Mouse (Mus musculus): Measurements from ENCODE around the gene Nup43.

DNA sequence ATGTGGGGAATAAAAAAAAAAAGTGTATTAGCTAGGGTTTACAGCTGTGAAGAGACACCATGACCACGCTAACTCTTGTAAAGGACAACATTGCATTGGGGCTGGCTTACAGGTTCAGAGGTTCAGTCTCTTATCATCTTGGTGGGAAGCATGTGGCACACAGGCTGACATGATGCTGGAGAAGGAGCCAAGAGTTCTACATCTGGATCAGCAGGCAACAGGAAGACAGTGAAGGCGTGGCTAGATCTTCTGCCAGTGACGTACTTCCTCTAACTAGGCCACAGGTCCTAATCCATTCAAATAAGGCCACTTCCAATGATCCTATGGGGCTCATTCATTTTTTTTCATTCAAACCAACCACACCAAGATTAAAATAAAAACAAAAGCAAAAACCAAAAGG is 32.8 kb downstream of the Nup43 start:
- TF ChIP-seq CTCF (IDR thresholded peaks at IDR 0.05; ENCODE audit: control insufficient read depth, insufficient read depth, insufficient replicate concordance, low read depth, low read length): no peak
- no peak for TF ChIP-seq POLR2A (IDR thresholded peaks at IDR 0.05; ENCODE audit: control insufficient read depth, low read depth, low read length)
